Mouse (Mus musculus): ENCODE measurements around the gene Pak3. TPM values are rescaled to one million over a fixed set of nuclear protein-coding genes. Genes with fewer than 3 reads are reported as not detected.

Pak3 gene
- polyA plus RNA-seq, 1 experiment from 2014 or later: 133 TPM

DNA sequence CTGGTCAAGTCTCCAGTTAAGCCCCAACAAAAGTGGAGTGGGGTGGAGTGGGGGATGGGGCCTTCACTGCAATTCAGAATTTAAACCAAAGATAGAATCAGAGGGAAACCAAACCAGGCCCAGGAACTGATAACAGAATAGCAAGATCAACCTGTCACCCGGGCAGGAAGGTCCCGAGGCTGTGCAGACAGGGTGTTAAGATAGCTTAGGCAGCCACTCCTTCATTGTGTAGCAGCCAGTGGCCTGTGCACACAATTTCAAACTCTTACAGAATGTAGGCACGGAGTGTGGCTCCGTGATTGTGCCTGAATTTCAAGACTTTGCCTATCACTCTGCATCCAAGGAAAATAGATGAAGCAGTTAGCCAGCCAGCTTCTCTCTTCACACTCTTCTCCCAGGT lies 308.1 kb downstream of the Pak3 start:
- 68% methylated on average over 4 of the region's 4 CpGs for WGBS
- no peaks in the 10 kb centered on the region for H3K4me1 ChIP-seq (replicated peaks; ENCODE audit: control insufficient read depth, insufficient read depth, low read length)
- no peak overlapping the region for H3K4me3 ChIP-seq (ENCODE audit: low read depth, low read length)
- DNase-seq (ENCODE audit: low spot score): no peak
- H3K9me3 ChIP-seq (ENCODE audit: control insufficient read depth, low read length): no peaks in the 10 kb centered on the region
- no peak for ATAC-seq (replicated peaks; ENCODE audit: low FRiP score)
- peaks cover 2% of the 10 kb centered on the region; the same call in 1 of the 2 replicates for H3K27me3 ChIP-seq (ENCODE audit: control insufficient read depth, insufficient read depth, low read length)
- no peaks in the 10 kb centered on the region for H3K36me3 ChIP-seq (ENCODE audit: control insufficient read depth, insufficient read depth, low read length)
- H3K9ac ChIP-seq (ENCODE audit: low read length): no peak overlapping the region
- no peak overlapping the region for H3K27ac ChIP-seq (ENCODE audit: low read depth, low read length)
- no peak overlapping the region for H3K4me2 ChIP-seq (ENCODE audit: low read depth, low read length, severe bottlenecking)

DNA sequence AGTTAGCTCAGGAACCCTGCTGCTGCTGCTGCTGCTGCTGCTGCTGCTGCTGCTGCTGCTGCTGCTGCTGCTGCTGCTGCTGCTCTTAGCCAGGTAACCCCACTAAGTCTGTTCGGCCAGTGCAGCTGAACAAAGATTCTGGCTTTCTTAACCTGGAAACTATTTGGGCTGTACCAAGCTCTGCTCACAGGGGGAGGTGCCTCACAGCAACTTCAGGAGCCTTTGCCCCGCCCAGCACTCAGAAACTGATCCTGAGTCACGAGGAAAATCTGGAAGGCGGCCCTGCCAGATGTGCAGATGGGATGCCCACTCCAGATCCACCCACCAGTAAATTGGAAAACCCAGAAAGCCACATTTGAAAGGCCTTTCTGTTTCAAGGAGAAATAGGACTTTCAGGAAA lies 308.8 kb downstream of the Pak3 start, which contains the start of gene Capn6:
Gene Capn6 (minus strand): TSS at position 203 of the 400 bp plus-strand sequence.
- no peaks in the 10 kb centered on the region for H3K9me3 ChIP-seq (ENCODE audit: control insufficient read depth, low read length)
- H3K4me2 ChIP-seq (ENCODE audit: low read depth, low read length, severe bottlenecking): no peak within 1 kb of the TSS
- WGBS: 34% methylated on average over 4 of the region's 4 CpGs
- H3K27me3 ChIP-seq (ENCODE audit: control insufficient read depth, insufficient read depth, low read length): peaks cover 2% of the 10 kb centered on the region; the same call in 1 of the 2 replicates
- 0 out of 2 replicates have a peak, but pooled peaks have one; percentile 36 for ATAC-seq (replicated peaks; ENCODE audit: low FRiP score)
- H3K27ac ChIP-seq (ENCODE audit: low read depth, low read length): no peak within 1 kb of the TSS
- H3K4me3 ChIP-seq (ENCODE audit: low read depth, low read length): 0 out of 2 replicates have a peak within 1 kb of the TSS, but pooled peaks have one; percentile 3
- no peak within 1 kb of the TSS for H3K9ac ChIP-seq (ENCODE audit: low read length)
- peak; percentile 50 for DNase-seq (ENCODE audit: low spot score)
- no peaks in the 10 kb centered on the region for H3K4me1 ChIP-seq (replicated peaks; ENCODE audit: control insufficient read depth, insufficient read depth, low read length)
- H3K36me3 ChIP-seq (ENCODE audit: control insufficient read depth, insufficient read depth, low read length): no peaks in the 10 kb centered on the region

DNA sequence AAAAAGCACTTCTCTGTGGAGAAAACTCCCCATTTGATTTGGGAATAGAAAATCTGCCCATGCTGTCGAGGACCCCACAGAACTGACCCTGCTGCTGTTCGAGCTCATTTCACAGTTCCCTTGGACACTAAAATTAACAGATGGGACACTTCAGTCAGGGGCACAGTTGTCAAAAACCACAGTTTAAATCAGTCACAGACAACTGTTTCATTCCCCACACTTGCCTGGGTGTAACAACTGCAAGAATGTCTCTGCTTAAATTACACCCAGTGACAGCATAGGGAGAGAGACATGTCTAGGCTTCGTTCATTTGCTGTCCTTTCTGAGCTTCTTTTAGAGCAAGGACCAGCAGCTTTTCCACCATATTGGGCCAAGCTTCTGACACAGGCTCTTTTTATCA lies 328.2 kb downstream of the Pak3 start:
- H3K9ac ChIP-seq (ENCODE audit: low read length): no peak overlapping the region
- no peaks in the 10 kb centered on the region for H3K4me1 ChIP-seq (replicated peaks; ENCODE audit: control insufficient read depth, insufficient read depth, low read length)
- no peak overlapping the region for H3K4me2 ChIP-seq (ENCODE audit: low read depth, low read length, severe bottlenecking)
- no peaks in the 10 kb centered on the region for H3K36me3 ChIP-seq (ENCODE audit: control insufficient read depth, insufficient read depth, low read length)
- H3K4me3 ChIP-seq (ENCODE audit: low read depth, low read length): no peak overlapping the region
- ATAC-seq (replicated peaks; ENCODE audit: low FRiP score): no peak
- no peak overlapping the region for H3K27ac ChIP-seq (ENCODE audit: low read depth, low read length)
- H3K27me3 ChIP-seq (ENCODE audit: control insufficient read depth, insufficient read depth, low read length): peaks cover 2% of the 10 kb centered on the region
- DNase-seq (ENCODE audit: low spot score): no peak
- no peaks in the 10 kb centered on the region for H3K9me3 ChIP-seq (ENCODE audit: control insufficient read depth, low read length)
- WGBS: 85% methylated on average over 3 of the region's 3 CpGs

Small RNAs within 50 kb of the gene (microRNA-seq; reads per million reads assigned to microRNA genes)
- not detected for gene Gm47298 (ENCODE audit: insufficient number of aligned reads)

Other genes starting within 250 kb of the Pak3 start
- gene Chrdl1, start 124.3 kb upstream of the Pak3 start, polyA plus RNA-seq (2014; fragmentation: Nextera tagmentation; extraction: Ambion mirVana): 5.1 and 7.3 TPM in 2 replicates

All from forebrain, embryonic 11.5 days (tissue).